Mouse (Mus musculus) erythroblast, adult 5-6 weeks (primary cell): ENCODE data around the gene Cd28. TPM values are rescaled to one million over a fixed set of nuclear protein-coding genes. Genes with fewer than 3 reads are reported as not detected.

Source experiments
- total RNA-seq, 2 experiments: library from RNA; stranded (forward) in 1 of 2; stranded (reverse) in 1 of 2; fragments of 150-400 nt in 1 of 2; fragments of 200-764, 138-1000 nt in 1 of 2; gene quantifications; 2 replicates each; pipeline versions ENCODE4 v1.2.3 to v1.2.4; 2015 to 2017; ENCODE audit warnings: low replicate concordance in 2 of 2

The Cd28 gene
- total RNA-seq, 2 experiments from 2014 or later: 0.19 to 0.43 TPM

Other genes with a start within 250 kb of the Cd28 start
- gene Raph1, start 149.7 kb upstream of the Cd28 start, total RNA-seq (2015; ENCODE audit: low replicate concordance): 9.4 and 16.7 TPM in 2 replicates
- 1.3 and 2.6 TPM in 2 replicates for gene Raph1, start 149.7 kb upstream of the Cd28 start, total RNA-seq (2017; ENCODE audit: low replicate concordance)
- not detected in 2 replicates for gene Ctla4, start 170.2 kb downstream of the Cd28 start, total RNA-seq (2015; ENCODE audit: low replicate concordance)
- not detected in 2 replicates for gene Ctla4, start 170.2 kb downstream of the Cd28 start, total RNA-seq (2017; ENCODE audit: low replicate concordance)